Mouse (Mus musculus) erythroblast, embryonic 14.5 days (primary cell): ENCODE results near the gene Ptprg.

Experiments
- GATA1 ChIP-seq: IDR thresholded peaks from 2 replicates; pipeline ENCODE4 v1.6.1; 2012; ENCODE audit warnings: low read length, inconsistent platforms, mixed read lengths
- TAL1 ChIP-seq: IDR thresholded peaks from 3 replicates; pipeline ENCODE4 v1.6.1; 2012; ENCODE audit warnings: low read length, inconsistent platforms, mixed read lengths

GRCm38 (mm10) chr14:12082131-12082921, 529.0 kb downstream of the Ptprg start:
- TF ChIP-seq GATA1 (no peak), TAL1 (no peak)
